Mouse (Mus musculus) olfactory bulb, adult 2 months (tissue): ENCODE results near the gene F2.
"Not testable (repeated sequence)": the region's sequence is repeated elsewhere in the genome, so short reads cannot be mapped to it uniquely, and the experiment has no call there.

Source experiments
- CTCF ChIP-seq: fragments of 200-500 bp; IDR thresholded peaks from 2 replicates; pipeline ENCODE4 v1.5.1; 2012; ENCODE audit warnings: low read depth, mild to moderate bottlenecking, low read length, moderate library complexity; ENCODE audit not compliant: insufficient read depth
- POLR2A ChIP-seq: fragments of 200-500 bp; IDR thresholded peaks from 2 replicates; pipeline ENCODE4 v1.6.1; 2012; ENCODE audit warnings: mild to moderate bottlenecking, low read depth, low read length, moderate library complexity; ENCODE audit not compliant: insufficient read depth

GRCm38 (mm10) chr2:91623366-91623765 is 12.8 kb downstream of the F2 start:
- TF ChIP-seq POLR2A, CTCF: not testable (repeated sequence)
